Mouse (Mus musculus) olfactory bulb, adult 2 months (tissue): Measurements from ENCODE around the gene Csrp2.

ENCODE experiments used
- CTCF ChIP-seq: fragments of 200-500 bp; IDR thresholded peaks from 2 replicates; pipeline ENCODE4 v1.5.1; 2012; ENCODE audit warnings: low read depth, mild to moderate bottlenecking, low read length, moderate library complexity; ENCODE audit not compliant: insufficient read depth
- POLR2A ChIP-seq: fragments of 200-500 bp; IDR thresholded peaks from 2 replicates; pipeline ENCODE4 v1.6.1; 2012; ENCODE audit warnings: mild to moderate bottlenecking, low read depth, low read length, moderate library complexity; ENCODE audit not compliant: insufficient read depth

DNA sequence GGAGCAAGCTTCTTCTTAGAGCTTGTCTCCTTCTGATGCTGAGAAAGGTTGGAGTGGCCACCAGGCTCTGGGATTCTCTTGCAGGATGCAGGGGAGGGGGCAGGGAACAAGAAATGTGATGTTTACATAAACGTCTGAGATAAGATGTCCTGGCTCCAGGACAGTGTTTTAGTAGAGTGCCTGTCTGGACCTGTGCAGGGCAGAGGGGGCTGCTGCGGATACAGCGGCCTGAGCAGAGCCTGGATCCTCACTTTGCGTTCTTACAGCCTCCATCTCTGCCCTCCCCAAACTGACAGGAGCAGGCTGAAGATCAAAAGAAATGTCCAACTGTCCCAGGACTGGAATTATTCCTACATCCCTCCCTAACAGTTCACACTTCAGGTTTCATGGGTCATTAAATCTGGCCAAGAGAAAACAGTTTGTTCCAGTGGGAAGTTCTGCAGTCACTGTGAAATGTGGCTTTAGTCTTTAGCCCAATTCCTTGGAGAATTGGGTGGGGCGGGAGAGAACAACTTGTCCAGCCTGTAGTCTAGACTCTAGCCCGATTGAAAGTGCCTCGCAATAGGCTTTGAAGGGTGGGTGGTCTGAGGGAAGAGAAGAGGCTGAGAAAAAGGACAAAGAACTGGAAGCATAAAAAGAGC is 40.0 kb upstream of the Csrp2 start:
- TF ChIP-seq CTCF: no peak
- TF ChIP-seq POLR2A: no peak
